Mouse (Mus musculus) liver, adult (tissue): ENCODE data around the gene Smyd5.

Source experiments
- GATA4 ChIP-seq: IDR thresholded peaks from 2 replicates; pipeline ENCODE4 v1.6.1; 2014; ENCODE audit warnings: mild to moderate bottlenecking, low read length; ENCODE audit not compliant: insufficient replicate concordance

The Smyd5 gene

DNA sequence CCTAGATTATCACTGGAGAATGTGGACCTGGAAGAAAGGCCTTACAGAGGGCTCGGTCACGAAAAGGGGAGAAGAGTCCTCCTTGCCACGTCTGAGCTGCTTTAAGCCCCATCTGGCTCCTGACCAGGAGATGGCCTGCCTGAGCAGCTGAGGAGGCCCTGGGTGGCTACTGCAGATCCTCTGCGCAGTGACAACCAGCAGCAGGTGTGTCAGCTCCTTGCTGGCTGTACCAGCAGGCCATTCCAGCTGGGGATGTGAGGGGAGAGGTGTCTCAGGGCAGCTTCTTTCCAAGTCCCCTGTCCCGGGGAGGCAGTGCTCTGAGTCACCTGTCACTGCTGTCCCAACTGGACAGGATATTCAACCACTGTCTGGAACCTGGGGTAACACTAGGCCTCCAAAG, 40.8 kb downstream of the Smyd5 start:
- TF ChIP-seq GATA4 = no peak

DNA sequence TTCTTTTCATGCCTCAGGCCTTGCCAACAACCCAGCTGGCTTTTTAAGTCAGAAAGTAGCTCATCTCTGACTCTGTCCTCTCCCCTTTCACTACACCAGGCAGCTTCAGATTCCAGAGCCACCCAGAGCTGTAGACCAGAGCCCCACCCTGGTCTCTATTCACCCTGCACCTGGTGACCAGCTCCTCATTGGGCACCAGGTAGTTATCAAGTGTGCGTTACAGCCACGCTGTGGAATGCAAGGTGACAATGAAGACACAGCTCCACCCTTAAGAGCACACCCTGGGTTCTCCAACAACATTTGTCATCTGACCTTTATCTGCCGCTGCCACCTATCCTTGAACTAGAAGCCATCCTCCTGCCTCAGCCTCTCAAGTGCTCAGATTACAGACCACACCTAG, 43.8 kb downstream of the Smyd5 start:
- no peak for TF ChIP-seq GATA4

- no peak for TF ChIP-seq GATA4
These were observed 45.7 kb downstream of the Smyd5 start for GRCm38 (mm10) chr6:85477366-85477917.

DNA sequence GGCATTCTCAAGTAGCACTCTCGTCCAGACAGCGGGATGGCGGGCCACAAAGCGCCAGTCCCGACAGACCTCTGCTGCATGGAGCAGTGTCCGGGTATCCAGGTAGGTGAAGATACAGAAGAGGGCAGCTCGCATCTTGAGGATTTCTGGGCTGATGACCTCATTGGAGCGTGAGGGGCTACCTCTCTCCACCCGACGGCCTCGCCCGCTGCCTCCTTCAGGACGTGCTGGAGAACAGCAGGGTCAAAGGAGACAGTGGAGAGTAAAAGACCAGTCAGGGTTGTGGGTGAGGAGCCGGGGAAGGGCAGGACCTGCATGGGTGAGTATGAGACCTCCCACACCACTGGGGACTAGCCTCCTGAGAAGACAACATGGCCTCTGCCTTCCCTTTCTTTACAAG, 46.6 kb downstream of the Smyd5 start:
- TF ChIP-seq GATA4 = no peak

- TF ChIP-seq GATA4 = no peak
These were observed 48.2 kb downstream of the Smyd5 start for GRCm38 (mm10) chr6:85479979-85480378.

GRCm38 (mm10) chr6:85480685-85481084, 48.9 kb downstream of the Smyd5 start:
- TF ChIP-seq GATA4 = no peak

DNA sequence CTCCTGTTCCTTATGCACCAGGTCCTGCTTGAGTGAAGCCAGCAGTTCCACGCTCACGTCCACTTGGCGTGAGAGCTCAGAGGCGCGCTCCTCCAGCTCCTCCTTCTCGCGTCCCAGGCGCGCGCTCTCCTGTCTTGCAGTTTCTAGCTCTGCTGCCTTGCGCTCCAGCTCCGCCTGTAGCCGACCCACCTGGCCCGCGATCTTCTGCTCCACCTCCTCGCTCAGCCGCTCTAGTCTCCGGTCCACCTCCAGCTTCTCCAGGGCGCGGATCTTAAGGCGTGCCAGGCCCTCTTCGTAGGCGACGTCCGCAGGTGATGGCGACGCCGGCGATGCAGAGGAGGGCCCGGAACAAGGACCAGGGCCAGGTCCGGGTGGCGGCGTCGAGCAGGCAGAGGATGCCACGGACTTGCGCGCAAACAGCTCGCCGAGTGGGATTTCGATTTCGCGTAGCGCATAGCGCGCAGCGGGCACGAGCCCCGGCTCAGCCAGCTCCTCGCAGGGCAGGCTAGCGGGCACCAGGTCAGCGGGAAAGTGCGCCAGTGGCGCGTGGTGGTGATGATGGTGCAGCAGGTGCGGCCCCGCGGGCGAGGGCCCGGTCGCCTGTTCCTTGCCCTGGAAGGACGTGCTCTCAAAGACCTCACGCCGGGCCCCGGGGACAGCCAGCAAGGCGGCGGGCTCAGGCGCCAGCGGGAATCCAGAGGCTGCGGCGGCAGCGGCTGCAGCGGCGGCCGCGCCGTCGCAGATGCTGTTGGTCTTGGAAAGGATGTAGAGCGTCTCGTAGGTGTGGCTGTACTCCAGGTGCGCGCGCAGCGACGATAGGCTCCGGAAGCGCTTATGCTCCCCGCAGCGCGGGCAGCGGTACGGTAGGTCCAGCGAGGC, 52.3 kb downstream of the Smyd5 start:
- no peak for TF ChIP-seq GATA4

DNA sequence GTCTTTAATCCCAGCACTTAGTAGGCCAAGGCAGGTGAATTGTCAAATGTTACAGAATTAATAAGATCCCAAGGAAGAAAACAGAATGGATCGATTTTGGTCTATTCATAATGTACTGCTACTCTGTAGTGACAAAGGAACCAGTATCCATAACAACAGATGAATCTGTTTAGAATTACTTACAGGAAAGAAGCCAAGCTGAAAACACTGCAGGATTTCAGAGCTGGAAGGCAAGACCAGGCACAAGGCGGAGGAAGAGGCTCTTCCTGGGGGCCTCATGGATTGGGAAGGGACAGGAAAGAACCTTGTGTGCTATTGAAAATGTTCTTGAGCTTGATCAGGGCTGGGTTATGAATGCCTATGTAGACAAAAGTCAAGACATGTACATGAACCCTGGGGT, 53.9 kb downstream of the Smyd5 start:
- no peak for TF ChIP-seq GATA4

DNA sequence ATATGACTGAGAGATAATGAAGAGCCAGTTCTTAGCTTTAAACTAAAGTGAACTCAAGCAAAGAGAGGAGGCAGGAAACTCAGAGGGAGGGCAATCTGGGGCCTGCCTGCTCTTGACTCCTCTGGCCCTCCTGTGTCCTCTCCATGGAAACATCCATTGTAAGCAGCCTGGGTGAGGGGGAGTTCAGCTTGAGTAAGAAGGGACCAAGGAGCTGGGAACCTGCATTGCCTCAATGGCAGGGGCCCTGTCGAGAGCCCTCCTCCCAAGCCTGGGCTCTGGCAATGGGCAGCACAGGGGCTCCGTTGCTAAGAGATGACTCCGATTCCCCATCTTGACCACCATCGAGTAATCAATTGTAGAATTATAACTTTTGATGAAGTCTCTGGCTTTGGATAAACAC, 56.7 kb downstream of the Smyd5 start:
- TF ChIP-seq GATA4 = no peak

DNA sequence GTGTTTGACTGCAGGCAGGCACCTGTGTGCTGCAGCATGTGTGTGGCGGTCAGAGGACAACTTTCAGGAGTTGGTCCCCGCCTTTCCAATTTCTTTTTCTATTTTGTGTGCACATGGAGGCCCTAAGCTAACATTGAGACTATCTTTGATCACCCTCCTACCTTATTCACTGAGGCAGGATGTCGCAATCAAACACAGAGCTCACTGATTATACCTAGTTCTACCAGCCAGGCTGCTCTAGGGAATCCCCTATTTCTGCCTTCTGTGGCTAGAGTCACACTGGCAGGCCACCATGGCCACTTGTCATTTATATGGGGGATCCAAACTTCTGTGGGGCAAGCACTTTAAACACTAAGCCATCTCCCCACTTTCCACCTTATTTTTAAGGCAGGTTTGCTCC, 57.9 kb downstream of the Smyd5 start:
- no peak for TF ChIP-seq GATA4

DNA sequence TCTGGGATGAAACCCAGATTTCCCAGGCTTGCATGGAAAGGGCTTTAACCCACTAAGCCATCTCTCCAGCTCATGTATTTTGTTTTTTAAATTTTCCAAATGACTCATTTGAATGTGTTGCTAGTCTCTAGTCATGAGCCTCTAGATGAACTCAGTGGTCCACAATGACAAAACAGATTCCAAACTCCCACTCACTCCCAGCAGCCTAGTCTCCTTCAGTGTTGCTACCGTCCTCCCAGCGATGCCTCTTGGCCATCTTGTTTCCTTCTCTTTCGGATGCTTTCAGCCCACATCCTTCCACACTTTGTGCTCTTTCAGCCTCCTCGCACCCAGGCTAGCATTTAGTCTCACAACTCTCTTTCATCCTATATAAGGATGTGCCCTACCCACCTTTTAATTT, 58.5 kb downstream of the Smyd5 start:
- TF ChIP-seq GATA4 = no peak

DNA sequence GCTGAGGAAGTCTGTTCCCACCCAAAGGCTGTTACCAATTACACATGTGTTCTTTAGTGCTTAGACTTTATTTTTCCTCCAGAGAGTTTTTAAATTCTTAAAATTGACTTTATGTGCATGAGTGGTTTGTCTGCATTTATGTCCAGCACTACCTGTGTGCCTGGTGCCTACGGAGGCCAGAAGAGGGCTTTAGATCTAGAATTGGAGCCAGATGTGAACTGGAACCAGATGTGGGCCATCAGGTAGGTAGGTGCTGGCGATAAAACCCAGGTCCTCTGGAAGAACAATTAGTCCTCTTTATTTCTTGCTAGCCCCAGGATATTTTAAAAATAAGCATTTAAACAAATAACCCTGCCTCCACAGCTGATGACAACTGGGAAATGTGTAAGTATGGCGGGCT, 59.8 kb downstream of the Smyd5 start:
- TF ChIP-seq GATA4 = no peak
